Mouse (Mus musculus): ENCODE measurements around the gene 9130213A22Rik.

9130213A22Rik gene

DNA sequence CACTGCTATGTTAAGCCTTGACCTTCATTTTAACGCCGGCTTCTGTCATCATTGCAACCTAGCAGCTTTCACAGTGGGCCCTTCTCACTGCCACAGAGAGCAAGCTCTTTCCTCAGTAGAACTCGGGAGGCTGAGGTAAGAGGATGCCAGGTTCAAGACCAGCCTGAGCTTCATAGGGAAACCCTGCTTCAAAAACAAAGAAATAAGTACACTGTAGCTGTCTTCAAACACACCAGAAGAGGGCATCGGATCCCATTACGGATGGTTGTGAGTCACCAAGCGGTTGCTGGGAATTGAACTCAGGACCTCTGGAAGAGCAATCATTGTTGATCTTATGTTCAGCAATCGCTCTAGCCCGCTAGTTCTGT, 41.5 kb downstream of the 9130213A22Rik start:
- ChIA-PET CTCF (interaction anchor here (0.6 to 2.6 kb wide), 10 partner anchors 11 to 91 kb away, joined by 3 to 9 read pairs (median 3); partner anchors contain the start of gene Borcs6 (in 1 of the 4)), POLR2A (interaction anchor here in 3 of 4 experiments (0.6 to 13.3 kb wide), 21 partner anchors 8 to 913 kb away, joined by 3 to 547 read pairs (median 5); partner anchors contain the start of genes Borcs6 (in 2 of the 3), Per1 (in 2 of the 3), Vamp2 (in 2 of the 3) and 9130213A22Rik (in 1 of the 3))

- ChIA-PET POLR2A (interaction anchor here in 3 of 4 experiments (0.5 to 13.3 kb wide), 27 partner anchors 7 to 913 kb away, joined by 3 to 547 read pairs (median 4); partner anchors contain the start of genes Borcs6 (in 2 of the 3), Per1 (in 2 of the 3), Vamp2 (in 2 of the 3) and 9130213A22Rik (in 1 of the 3)), CTCF (interaction anchor here (0.6 to 2.6 kb wide), 12 partner anchors 12 to 871 kb away, joined by 3 to 9 read pairs (median 3); partner anchors contain the start of gene Borcs6 (in 1 of the 4))
Measured at GRCm38 (mm10) chr11:69080102-69080854, 42.1 kb downstream of the 9130213A22Rik start.

GRCm38 (mm10) chr11:69078805-69079438, 43.5 kb downstream of the 9130213A22Rik start:
- POLR2A ChIA-PET, result interaction anchor here in 3 of 4 experiments (0.6 to 13.3 kb wide), 24 partner anchors 7 to 935 kb away, joined by 3 to 547 read pairs (median 5); partner anchors contain the start of genes Borcs6 (in 2 of the 3), Per1 (in 2 of the 3), Vamp2 (in 2 of the 3) and 9130213A22Rik (in 1 of the 3)
- CTCF ChIA-PET, result interaction anchor here in 3 of 4 experiments (0.6 to 1.7 kb wide), 5 partner anchors 12 to 175 kb away, joined by 3 to 6 read pairs (median 3); partner anchors contain the start of gene 9130213A22Rik (in 1 of the 3)

DNA sequence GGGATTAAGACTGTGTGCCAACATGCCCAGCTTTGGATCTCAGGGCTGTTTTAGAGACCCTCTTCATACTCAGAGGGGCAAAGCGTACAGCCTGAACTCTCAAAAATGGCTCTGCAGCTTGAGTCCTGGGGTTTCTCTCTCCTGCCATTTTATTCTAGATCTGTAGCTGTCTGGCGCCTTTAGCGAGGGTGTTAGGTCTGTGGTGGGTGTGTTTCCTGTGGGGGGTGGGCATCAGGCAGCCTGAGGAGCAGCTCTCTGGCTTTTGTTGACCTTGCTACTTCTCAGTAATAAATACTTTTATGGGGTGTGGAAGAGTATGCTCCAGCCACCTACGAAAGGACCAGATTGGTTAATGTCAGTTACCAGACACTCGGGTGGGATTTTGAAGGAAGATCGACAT, 44.3 kb downstream of the 9130213A22Rik start:
- CTCF ChIA-PET, result interaction anchor here in 2 of 4 experiments (0.6 to 0.9 kb wide), 3 partner anchors 11 to 640 kb away, joined by 3 read pairs; no protein-coding TSS in a partner anchor
- POLR2A ChIA-PET, result interaction anchor here in 3 of 4 experiments (0.7 to 13.3 kb wide), 12 partner anchors 9 to 44 kb away, joined by 3 to 547 read pairs (median 12); partner anchors contain the start of genes Per1 (in 3 of the 3), Borcs6 (in 2 of the 3), Vamp2 (in 2 of the 3) and 9130213A22Rik (in 1 of the 3)

- POLR2A ChIA-PET, result interaction anchor here in 3 of 4 experiments (0.7 to 13.3 kb wide), 13 partner anchors 10 to 45 kb away, joined by 3 to 547 read pairs (median 8); partner anchors contain the start of genes Per1 (in 3 of the 3), 9130213A22Rik (in 2 of the 3), Borcs6 (in 2 of the 3) and Vamp2 (in 2 of the 3)
Measured at GRCm38 (mm10) chr11:69077316-69077715, 45.1 kb downstream of the 9130213A22Rik start.

GRCm38 (mm10) chr11:69076572-69076971, 45.8 kb downstream of the 9130213A22Rik start:
- ChIA-PET CTCF (interaction anchor here in 2 of 4 experiments (1.0 to 1.4 kb wide), 2 partner anchors 9 to 16 kb away, joined by 3 to 5 read pairs; no protein-coding TSS in a partner anchor), POLR2A (interaction anchor here in 3 of 4 experiments (1.0 to 13.3 kb wide), 13 partner anchors 10 to 47 kb away, joined by 3 to 547 read pairs (median 94); partner anchors contain the start of genes 9130213A22Rik (in 3 of the 3), Per1 (in 3 of the 3), Borcs6 (in 2 of the 3) and Hes7 (in 2 of the 3))

More at GRCm38 (mm10) chr11:69077316-69077715, 45.1 kb downstream of the 9130213A22Rik start:
- CTCF ChIA-PET, result interaction anchor here in 1 of 4 experiments (0.8 to 0.9 kb wide), 2 partner anchors 10 to 49 kb away, joined by 3 to 4 read pairs; partner anchors contain the start of gene Aloxe3

DNA sequence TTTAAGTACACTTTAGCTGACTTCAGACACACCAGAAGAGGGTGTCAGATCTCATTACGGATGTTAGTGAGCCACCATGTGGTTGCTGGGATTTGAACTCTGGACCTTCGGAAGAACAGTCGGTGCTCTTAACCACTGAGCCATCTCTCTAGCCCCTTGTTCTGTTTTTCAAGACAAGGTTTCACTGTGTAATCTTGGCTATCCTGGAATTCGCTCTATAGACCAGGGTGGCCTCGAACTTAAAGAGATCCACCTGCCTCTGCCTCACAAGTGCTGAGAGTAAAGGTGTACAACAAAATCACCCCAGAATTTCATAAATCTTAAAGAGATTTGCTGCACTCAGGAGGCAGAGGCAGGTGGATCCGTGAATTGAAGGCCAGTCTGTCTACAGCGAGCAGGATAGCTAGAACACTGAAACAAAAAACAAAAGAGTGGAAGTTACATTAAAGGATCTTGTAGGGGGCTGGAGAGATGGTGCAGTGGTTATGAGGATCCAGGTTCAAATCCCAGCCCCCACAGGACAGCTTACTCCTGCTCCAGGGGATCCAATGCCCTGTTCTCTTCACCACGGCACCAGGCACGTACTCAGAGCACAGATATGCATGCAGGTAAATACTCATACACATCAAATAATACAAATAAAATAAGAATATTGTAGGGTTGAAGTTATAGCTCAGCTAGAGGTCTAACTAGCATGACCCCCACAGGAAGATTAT, 46.5 kb downstream of the 9130213A22Rik start:
- POLR2A ChIA-PET, result interaction anchor here (0.6 to 13.3 kb wide), 18 partner anchors 9 to 115 kb away, joined by 3 to 547 read pairs (median 47); partner anchors contain the start of genes 9130213A22Rik (in 3 of the 4), Borcs6 (in 3 of the 4), Per1 (in 3 of the 4) and Hes7 (in 2 of the 4)

GRCm38 (mm10) chr11:69074776-69075069, 47.7 kb downstream of the 9130213A22Rik start:
- ChIA-PET CTCF (no interaction called here), POLR2A (interaction anchor here in 3 of 4 experiments (0.6 to 13.3 kb wide), 27 partner anchors 11 to 1561 kb away, joined by 3 to 547 read pairs (median 25); partner anchors contain the start of genes 9130213A22Rik (in 3 of the 3), Borcs6 (in 3 of the 3), Hes7 (in 3 of the 3) and Per1 (in 3 of the 3))

More for the DNA sequence above, 46.5 kb downstream of the 9130213A22Rik start:
- CTCF ChIA-PET, result interaction anchor here (0.6 to 1.4 kb wide), 6 partner anchors 9 to 878 kb away, joined by 3 to 7 read pairs (median 4); no protein-coding TSS in a partner anchor

- POLR2A ChIA-PET, result interaction anchor here (0.5 to 13.3 kb wide), 186 partner anchors 7 to 1561 kb away, joined by 3 to 547 read pairs (median 5); partner anchors contain the start of genes 9130213A22Rik (in 4 of the 4), Aloxe3 (in 4 of the 4), Borcs6 (in 4 of the 4) and Per1 (in 4 of the 4)
- CTCF ChIA-PET, result interaction anchor here in 2 of 4 experiments (1.0 to 1.2 kb wide), 2 partner anchors 18 to 38 kb away, joined by 3 to 4 read pairs; no protein-coding TSS in a partner anchor
Measured at GRCm38 (mm10) chr11:69073951-69074775, 48.2 kb downstream of the 9130213A22Rik start.

GRCm38 (mm10) chr11:69073065-69073888, 49.1 kb downstream of the 9130213A22Rik start:
- CTCF ChIA-PET, result interaction anchor here in 3 of 4 experiments (0.7 to 1.3 kb wide), 7 partner anchors 14 to 296 kb away, joined by 3 to 6 read pairs (median 3); partner anchors contain the start of genes 9130213A22Rik (in 1 of the 3) and Chd3 (in 1 of the 3)
- POLR2A ChIA-PET, result interaction anchor here (0.5 to 13.3 kb wide), 202 partner anchors 8 to 1241 kb away, joined by 3 to 547 read pairs (median 5); partner anchors contain the start of genes 9130213A22Rik (in 4 of the 4), Aloxe3 (in 4 of the 4), Borcs6 (in 4 of the 4) and Per1 (in 4 of the 4)

DNA sequence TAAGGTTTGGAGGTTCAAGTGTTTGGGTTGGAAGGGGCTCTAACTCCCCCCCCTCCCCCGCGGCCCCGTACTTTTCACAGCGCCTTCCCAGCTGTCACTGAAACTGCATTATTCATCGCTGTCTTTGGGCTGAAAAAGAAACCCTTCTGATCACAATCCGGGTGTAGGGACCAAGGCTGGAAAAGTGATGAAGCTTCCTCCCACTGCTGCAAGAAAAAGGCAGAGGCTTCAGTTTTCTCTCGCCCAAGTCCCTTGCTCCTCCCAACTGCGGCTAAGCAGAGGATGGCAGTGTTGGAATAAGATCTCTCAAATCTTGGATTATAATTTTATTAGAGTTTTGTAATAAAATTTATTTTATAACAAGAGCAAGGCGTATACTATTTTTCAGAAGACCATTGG, 49.7 kb downstream of the 9130213A22Rik start:
- POLR2A ChIA-PET, result interaction anchor here (0.6 to 13.3 kb wide), 146 partner anchors 8 to 943 kb away, joined by 3 to 547 read pairs (median 6); partner anchors contain the start of genes 9130213A22Rik (in 4 of the 4), Aloxe3 (in 4 of the 4), Borcs6 (in 4 of the 4) and Per1 (in 4 of the 4)
- CTCF ChIA-PET, result interaction anchor here in 2 of 4 experiments (0.7 to 1.3 kb wide), 3 partner anchors 14 to 48 kb away, joined by 3 to 6 read pairs (median 3); no protein-coding TSS in a partner anchor

- POLR2A ChIA-PET, result interaction anchor here (0.7 to 13.3 kb wide), 35 partner anchors 8 to 685 kb away, joined by 3 to 547 read pairs (median 15); partner anchors contain the start of genes 9130213A22Rik (in 3 of the 4), Borcs6 (in 3 of the 4), Hes7 (in 3 of the 4) and Per1 (in 3 of the 4)
- CTCF ChIA-PET, result interaction anchor here in 1 of 4 experiments (1.0 kb wide), 1 partner anchor 36 kb away, joined by 3 read pairs; no protein-coding TSS in a partner anchor
Measured at GRCm38 (mm10) chr11:69072234-69072633, 50.2 kb downstream of the 9130213A22Rik start.

DNA sequence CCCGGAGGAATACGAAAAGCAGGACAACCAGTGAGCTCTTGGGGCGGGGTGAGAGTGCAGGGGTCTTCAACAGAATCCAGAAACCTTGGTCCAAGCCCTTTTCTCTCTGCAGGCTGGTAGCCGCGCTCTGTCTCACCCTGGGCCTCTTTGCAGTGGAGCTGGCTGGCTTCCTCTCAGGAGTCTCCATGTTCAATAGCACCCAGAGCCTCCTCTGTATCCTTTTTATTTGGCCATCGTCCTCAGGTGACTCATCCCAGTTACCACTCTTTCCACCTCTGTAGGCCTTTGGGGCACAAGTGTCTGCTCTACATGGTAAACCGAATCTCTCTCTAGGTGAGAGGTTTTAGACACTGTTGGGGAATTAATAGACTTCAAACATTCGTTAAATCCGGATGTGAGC, 51.1 kb downstream of the 9130213A22Rik start:
- ChIA-PET POLR2A (interaction anchor here in 3 of 4 experiments (0.6 to 13.3 kb wide), 25 partner anchors 8 to 159 kb away, joined by 3 to 547 read pairs (median 13); partner anchors contain the start of genes Borcs6 (in 3 of the 3), Per1 (in 3 of the 3), 9130213A22Rik (in 2 of the 3) and Vamp2 (in 2 of the 3)), CTCF (interaction anchor here in 1 of 4 experiments (1.0 kb wide), 1 partner anchor 35 kb away, joined by 3 read pairs; no protein-coding TSS in a partner anchor)

Data from embryonic stem cell, embryonic (primary cell).